Mouse (Mus musculus): ENCODE measurements at regions not wholly inside any gene's neighbourhood (a gene's known extent, or its start where the extent isn't known, plus 50 kb on each side); places are given as distances from the start of the nearest gene placed in this dataset.

- no peak overlapping the region for H3K4me2 ChIP-seq (ENCODE audit: insufficient read depth, low read depth, poor library complexity, severe bottlenecking)
- H3K4me3 ChIP-seq (replicated peaks in 1 of 3; ENCODE audit: low read depth in 2 of 3, low read length in 2 of 3, poor library complexity in 1 of 3), result no peak overlapping the region
- in situ Hi-C loops (cut with MboI; ENCODE audit: low pct_ligation_motif_present, low pct_unique_long_range_greater_than_20kb, low sequenced_read_pairs) (no loop called here), dilution Hi-C loops (cut with MboI; ENCODE audit: extremely low pct_ligation_motif_present, extremely low pct_unique_long_range_greater_than_20kb, low sequenced_read_pairs) (no loop called here)
- no peaks in the 10 kb centered on the region for H3K36me3 ChIP-seq (replicated peaks in 1 of 2; ENCODE audit: control insufficient read depth in 1 of 2, insufficient read depth in 1 of 2, low read length in 1 of 2)
- H3K79me2 ChIP-seq (replicated peaks; ENCODE audit: control insufficient read depth, extremely low read depth, insufficient read depth, poor library complexity, severe bottlenecking), result no peaks in the 10 kb centered on the region
- H3K9me3 ChIP-seq (replicated peaks; ENCODE audit: low read length), result peaks cover 36% of the 10 kb centered on the region
- no peak for DNase-seq (ENCODE audit: extremely low read depth)
- H3K27me3 ChIP-seq (replicated peaks), result no peaks in the 10 kb centered on the region
- H3K27ac ChIP-seq (ENCODE audit: insufficient read depth, low read depth), result no peak overlapping the region
- TF ChIP-seq MAZ (IDR thresholded peaks at IDR 0.05; ENCODE audit: low read depth, low read length) (no peak), JUN (IDR thresholded peaks at IDR 0.05; ENCODE audit: insufficient read depth, low read depth, low read length) (no peak), RCOR1 (conservative IDR thresholded peaks at IDR 0.05; ENCODE audit: low read depth, low read length) (no peak), ZNF384 (IDR thresholded peaks at IDR 0.05; ENCODE audit: low read depth, low read length) (no peak), NRF1 (IDR thresholded peaks at IDR 0.05; ENCODE audit: low read depth, low read length) (no peak)
- no peaks in the 10 kb centered on the region for H3K4me1 ChIP-seq (ENCODE audit: control insufficient read depth in 1 of 2, insufficient read depth in 2 of 2)
- no peak overlapping the region for H3K9ac ChIP-seq (ENCODE audit: insufficient read depth, low read depth)
Measured at GRCm38 (mm10) chr8:113341306-113341705, 294.1 kb upstream of the Mon1b start.

DNA sequence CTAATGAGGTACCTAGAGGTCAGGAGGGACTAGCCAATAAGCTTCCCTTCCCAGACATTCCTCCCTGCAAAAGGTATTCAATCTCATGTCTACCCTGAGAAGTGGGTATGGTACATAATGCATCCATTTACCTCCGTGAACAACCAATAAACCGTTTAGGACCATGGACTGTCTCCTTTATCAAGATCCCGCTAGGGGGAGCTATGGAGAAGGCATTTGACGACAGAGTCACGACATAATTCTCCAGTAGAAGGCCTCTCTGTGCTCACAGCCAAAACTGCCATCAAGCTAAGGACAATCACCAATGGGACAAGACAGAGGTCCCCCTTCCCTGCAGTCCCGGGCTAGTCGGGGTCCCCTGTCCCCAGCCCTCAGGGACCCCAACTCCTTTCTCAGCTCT, 273.5 kb upstream of the Mon1b start:
- Histone ChIP-seq H3K36me3 (replicated peaks in 1 of 2; ENCODE audit: control insufficient read depth in 1 of 2, insufficient read depth in 1 of 2, low read length in 1 of 2) (no peaks in the 10 kb centered on the region), H3K4me2 (ENCODE audit: insufficient read depth, low read depth, poor library complexity, severe bottlenecking) (no peak overlapping the region), H3K27ac (ENCODE audit: insufficient read depth, low read depth) (no peak overlapping the region), H3K4me3 (replicated peaks in 1 of 3; ENCODE audit: low read depth in 2 of 3, low read length in 2 of 3, poor library complexity in 1 of 3) (no peak overlapping the region), H3K9ac (ENCODE audit: insufficient read depth, low read depth) (no peak overlapping the region), H3K9me3 (replicated peaks; ENCODE audit: low read length) (peaks cover 51% of the 10 kb centered on the region), H3K4me1 (ENCODE audit: control insufficient read depth in 1 of 2, insufficient read depth in 2 of 2) (no peaks in the 10 kb centered on the region), H3K27me3 (replicated peaks) (no peaks in the 10 kb centered on the region), H3K79me2 (replicated peaks; ENCODE audit: control insufficient read depth, extremely low read depth, insufficient read depth, poor library complexity, severe bottlenecking) (no peaks in the 10 kb centered on the region)
- DNase-seq (ENCODE audit: extremely low read depth), result no peak
- in situ Hi-C loops (cut with MboI; ENCODE audit: low pct_ligation_motif_present, low pct_unique_long_range_greater_than_20kb, low sequenced_read_pairs) (no loop called here), dilution Hi-C loops (cut with MboI; ENCODE audit: extremely low pct_ligation_motif_present, extremely low pct_unique_long_range_greater_than_20kb, low sequenced_read_pairs) (no loop called here)
- no peak for TF ChIP-seq EP300 (IDR thresholded peaks at IDR 0.05; ENCODE audit: low read length)
- no peak for TF ChIP-seq GABPA (IDR thresholded peaks at IDR 0.05; ENCODE audit: insufficient replicate concordance, low read depth, low read length)
- no peak for TF ChIP-seq MEF2A (IDR thresholded peaks at IDR 0.05; ENCODE audit: borderline replicate concordance, low read depth, low read length)
- no peak for TF ChIP-seq PAX5 (IDR thresholded peaks at IDR 0.05; ENCODE audit: low read length)
- no peak for TF ChIP-seq RCOR1 (conservative IDR thresholded peaks at IDR 0.05; ENCODE audit: low read depth, low read length)
- no peak for TF ChIP-seq IRF4 (IDR thresholded peaks at IDR 0.05; ENCODE audit: low read depth, low read length)
- TF ChIP-seq CHD2 (IDR thresholded peaks at IDR 0.05; ENCODE audit: low read length), result no peak

GRCm38 (mm10) chr8:113364181-113364580, 271.2 kb upstream of the Mon1b start:
- H3K27ac ChIP-seq (ENCODE audit: insufficient read depth, low read depth), result no peak overlapping the region
- DNase-seq (ENCODE audit: extremely low read depth), result no peak
- in situ Hi-C loops (cut with MboI; ENCODE audit: low pct_ligation_motif_present, low pct_unique_long_range_greater_than_20kb, low sequenced_read_pairs) (no loop called here), dilution Hi-C loops (cut with MboI; ENCODE audit: extremely low pct_ligation_motif_present, extremely low pct_unique_long_range_greater_than_20kb, low sequenced_read_pairs) (no loop called here)
- H3K4me1 ChIP-seq (ENCODE audit: control insufficient read depth in 1 of 2, insufficient read depth in 2 of 2), result no peaks in the 10 kb centered on the region
- H3K4me2 ChIP-seq (ENCODE audit: insufficient read depth, low read depth, poor library complexity, severe bottlenecking), result no peak overlapping the region
- TF ChIP-seq EP300 (IDR thresholded peaks at IDR 0.05; ENCODE audit: low read length) (no peak), SIN3A (IDR thresholded peaks at IDR 0.05; ENCODE audit: low read length) (no peak), HCFC1 (IDR thresholded peaks at IDR 0.05; ENCODE audit: low read depth, low read length) (no peak), BHLHE40 (IDR thresholded peaks at IDR 0.05; ENCODE audit: low read depth, low read length) (no peak), POLR2AphosphoS2 (IDR thresholded peaks at IDR 0.05; ENCODE audit: low read depth, low read length) (no peak), SMC3 (IDR thresholded peaks at IDR 0.05; ENCODE audit: low read depth, low read length) (no peak), JUND (conservative IDR thresholded peaks at IDR 0.05; ENCODE audit: low read depth, low read length) (no peak), ETS1 (conservative IDR thresholded peaks at IDR 0.05; ENCODE audit: low read depth, low read length) (no peak), USF1 (IDR thresholded peaks at IDR 0.05; ENCODE audit: low read depth, low read length) (no peak), ZKSCAN1 (IDR thresholded peaks at IDR 0.05; ENCODE audit: borderline replicate concordance, low read depth, low read length) (no peak), MAZ (IDR thresholded peaks at IDR 0.05; ENCODE audit: low read depth, low read length) (no peak), MYC (IDR thresholded peaks at IDR 0.05; ENCODE audit: low read depth, low read length) (no peak), JUN (IDR thresholded peaks at IDR 0.05; ENCODE audit: insufficient read depth, low read depth, low read length) (no peak), ZC3H11A (IDR thresholded peaks at IDR 0.05; ENCODE audit: low read depth, low read length) (no peak), POLR2A (IDR thresholded peaks at IDR 0.05; ENCODE audit: low read depth, low read length) (no peak)
- H3K79me2 ChIP-seq (replicated peaks; ENCODE audit: control insufficient read depth, extremely low read depth, insufficient read depth, poor library complexity, severe bottlenecking), result no peaks in the 10 kb centered on the region
- no peak overlapping the region for H3K9ac ChIP-seq (ENCODE audit: insufficient read depth, low read depth)
- no peaks in the 10 kb centered on the region for H3K27me3 ChIP-seq (replicated peaks)
- H3K4me3 ChIP-seq (replicated peaks in 1 of 3; ENCODE audit: low read depth in 2 of 3, low read length in 2 of 3, poor library complexity in 1 of 3), result no peak overlapping the region
- no peaks in the 10 kb centered on the region for H3K36me3 ChIP-seq (replicated peaks in 1 of 2; ENCODE audit: control insufficient read depth in 1 of 2, insufficient read depth in 1 of 2, low read length in 1 of 2)
- peaks cover 52% of the 10 kb centered on the region for H3K9me3 ChIP-seq (replicated peaks; ENCODE audit: low read length)

Measured in CH12.LX (cell line).